Mouse (Mus musculus): ENCODE results near the gene Zfhx3.

Zfhx3 gene

DNA sequence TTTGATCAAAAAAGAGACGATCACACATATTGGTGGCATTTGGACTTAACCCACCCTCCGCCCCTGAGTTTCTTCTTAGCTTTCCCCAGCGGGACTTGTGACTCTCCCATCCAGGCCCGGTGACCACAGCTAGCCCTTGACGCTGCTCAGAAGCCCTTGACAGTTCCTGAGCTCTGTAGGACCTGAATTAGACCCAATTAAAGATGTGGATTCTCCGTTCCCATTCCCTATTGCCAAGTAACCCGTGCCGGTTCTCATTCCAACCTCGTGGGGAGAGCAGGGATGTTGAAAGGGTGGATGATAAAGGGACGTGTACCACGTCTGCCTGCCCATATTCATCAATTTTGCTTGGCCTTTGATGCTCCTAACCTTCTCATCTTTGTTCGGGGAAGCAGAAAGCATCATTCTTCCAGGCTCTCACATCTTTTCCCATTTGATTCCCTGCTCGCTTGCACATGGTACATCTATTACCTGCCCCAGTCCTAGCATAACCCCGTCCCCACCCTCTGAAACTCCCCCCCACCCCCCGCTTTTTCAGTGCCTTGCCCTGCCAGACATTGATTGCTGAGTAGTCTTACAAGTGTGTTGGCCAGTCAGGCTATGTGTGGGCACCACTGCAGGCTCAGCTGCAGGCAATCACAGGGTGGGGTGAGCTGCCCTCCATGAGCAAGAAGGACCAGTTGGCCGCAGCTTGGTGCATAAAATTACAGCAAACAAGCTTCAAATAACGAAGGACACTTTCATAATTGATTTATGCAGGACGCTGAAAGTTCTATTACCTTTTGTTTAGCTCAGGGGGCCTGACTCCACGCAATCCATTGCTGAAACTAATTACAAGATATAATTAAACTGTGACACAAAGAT lies 525.0 kb downstream of the Zfhx3 start:
- no peak for DNase-seq

DNA sequence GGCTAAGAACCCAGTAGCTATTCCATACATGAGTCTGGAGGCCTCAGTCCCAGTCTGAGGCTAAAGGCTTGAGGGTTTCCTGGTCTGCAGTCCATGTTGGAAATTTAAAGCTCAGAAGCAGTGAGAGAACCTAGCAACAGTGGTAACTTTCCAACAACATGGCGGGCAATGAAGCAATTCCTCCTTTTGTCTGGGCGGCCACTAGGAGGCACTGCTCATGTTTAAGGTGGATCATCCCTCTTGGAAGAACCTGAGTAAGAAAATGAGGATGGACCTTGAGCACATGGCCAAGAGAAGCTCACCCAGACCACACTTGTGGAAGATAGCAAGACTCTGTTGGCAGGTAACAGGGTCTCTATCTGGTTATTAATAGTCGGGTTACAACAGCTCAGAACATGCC lies 527.8 kb downstream of the Zfhx3 start:
- DNase-seq = no peak

DNA sequence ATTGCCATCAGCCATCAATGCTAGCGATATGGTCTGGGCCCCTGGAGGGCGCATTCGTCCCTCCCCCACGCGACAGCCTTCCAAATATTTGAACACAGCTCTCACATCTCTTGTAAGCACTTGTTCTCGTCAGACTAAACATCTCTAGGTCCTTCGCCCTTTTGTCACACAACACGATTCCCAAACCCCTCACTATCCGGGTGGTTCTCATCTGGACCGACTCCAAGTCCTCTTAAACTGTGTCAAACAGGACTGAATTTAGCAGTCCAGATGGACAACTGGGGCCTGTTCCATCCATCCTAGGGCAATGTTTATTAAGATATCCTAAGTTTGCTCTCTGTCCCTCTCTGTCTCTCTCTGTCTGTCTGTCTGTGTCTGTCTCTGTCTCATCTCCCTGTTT lies 532.1 kb downstream of the Zfhx3 start:
- no peak for DNase-seq

DNA sequence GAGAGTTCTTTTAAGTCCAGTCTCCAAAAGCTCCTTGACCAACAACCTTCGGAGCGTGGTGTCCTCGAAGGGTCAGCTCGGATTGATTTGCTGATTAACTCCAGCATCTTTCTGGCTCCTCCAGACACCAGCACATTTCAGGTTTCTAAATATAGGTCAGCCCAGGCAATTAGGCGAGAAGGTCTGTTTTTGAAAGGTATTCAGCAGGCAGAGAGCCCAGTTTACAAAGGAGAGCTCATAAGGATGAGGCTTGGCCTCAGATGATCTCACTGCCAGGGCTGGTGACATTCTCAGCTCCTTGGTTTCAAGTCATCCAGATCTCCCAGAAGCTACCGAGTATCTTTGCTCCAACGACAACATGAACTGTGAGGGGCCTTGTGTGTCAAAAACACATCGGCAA lies 535.7 kb downstream of the Zfhx3 start:
- DNase-seq = no peak

DNA sequence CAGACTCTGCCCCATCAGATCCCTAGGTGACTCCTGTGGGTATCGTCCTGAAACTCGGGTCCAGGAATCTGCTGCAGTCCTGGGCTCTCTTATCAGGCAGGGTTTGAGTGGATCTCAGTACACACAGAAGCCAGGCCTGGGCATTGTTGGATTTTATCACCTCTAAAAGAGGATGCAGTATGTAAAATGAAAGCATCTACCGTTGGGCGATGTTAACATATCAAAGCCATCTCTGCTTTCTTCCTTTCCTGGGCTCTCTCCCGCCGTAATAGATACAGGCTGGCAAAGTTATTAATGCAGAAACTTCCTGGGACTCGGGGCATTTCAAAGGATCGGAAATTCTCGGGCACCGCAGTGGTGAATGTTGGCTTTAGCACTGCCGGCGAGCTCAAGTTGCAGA lies 537.7 kb downstream of the Zfhx3 start:
- no peak for DNase-seq

DNA sequence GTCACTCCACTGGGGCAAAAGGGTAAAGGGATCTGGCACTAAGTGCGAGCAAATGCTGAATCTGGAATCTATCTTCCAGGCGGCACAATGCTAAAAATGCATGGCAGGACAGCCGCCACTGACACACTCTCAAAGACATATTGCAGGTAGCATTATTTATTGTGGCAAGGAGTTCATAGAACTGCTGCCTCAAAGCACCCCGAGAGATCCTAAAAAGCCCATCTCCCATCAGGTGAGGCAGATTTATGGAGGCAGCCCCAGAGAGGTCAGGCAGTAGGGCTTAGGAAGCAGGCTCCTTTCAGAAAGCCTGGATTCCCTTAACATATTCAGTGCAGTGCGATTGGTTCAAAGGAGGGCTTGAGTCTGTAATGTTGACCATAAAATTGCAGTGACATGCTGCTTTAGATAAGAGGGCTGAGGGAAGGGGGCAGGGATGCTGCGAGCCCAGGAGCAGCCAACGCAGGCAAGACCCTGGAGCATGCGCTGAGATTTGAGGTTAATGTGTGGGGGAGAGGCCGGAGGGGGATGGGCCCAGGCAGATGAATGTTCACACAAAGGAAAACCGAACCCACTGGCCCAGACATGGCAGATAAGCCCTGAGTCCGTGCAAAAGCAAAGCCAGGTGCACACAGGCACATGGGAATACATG lies 538.8 kb downstream of the Zfhx3 start:
- DNase-seq = no peak

DNA sequence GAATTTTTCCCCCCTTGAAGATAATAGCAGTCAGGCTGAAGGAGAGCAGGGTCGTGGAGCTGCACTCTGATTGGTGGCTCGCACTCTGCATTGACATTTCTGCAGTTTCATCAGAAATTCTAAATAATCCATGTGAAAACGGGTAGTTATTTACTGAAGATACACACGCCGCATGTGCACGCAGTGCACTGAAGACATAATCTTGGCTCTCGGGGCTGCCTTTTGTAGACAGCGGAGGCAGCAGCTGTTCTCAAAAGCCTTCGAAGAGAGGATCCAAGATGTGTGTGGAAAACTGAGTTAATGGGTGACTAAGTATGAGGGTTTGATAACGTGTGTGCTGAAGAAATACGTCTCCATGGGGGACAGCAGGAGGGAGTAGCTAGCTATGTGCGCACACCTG lies 553.7 kb downstream of the Zfhx3 start:
- peak; percentile 4 for DNase-seq

DNA sequence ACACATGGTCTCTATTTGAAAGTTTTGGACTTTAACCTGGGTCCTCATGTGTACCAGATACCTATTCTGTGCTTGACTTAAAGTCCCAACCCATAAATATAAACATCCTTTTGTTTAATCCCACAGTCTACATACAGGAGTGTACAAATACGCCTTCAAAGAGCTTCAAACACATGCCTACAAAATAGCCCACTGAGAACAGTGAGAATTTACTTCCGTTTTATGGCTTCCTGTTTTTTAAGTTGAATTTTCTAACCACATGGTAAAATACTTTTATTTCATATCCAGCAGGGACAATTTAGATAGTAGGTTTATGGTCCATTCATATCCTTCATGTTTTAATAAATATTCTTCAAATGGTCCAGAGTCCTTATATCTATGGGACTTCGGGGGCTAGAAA lies 564.3 kb downstream of the Zfhx3 start:
- no peak for DNase-seq

DNA sequence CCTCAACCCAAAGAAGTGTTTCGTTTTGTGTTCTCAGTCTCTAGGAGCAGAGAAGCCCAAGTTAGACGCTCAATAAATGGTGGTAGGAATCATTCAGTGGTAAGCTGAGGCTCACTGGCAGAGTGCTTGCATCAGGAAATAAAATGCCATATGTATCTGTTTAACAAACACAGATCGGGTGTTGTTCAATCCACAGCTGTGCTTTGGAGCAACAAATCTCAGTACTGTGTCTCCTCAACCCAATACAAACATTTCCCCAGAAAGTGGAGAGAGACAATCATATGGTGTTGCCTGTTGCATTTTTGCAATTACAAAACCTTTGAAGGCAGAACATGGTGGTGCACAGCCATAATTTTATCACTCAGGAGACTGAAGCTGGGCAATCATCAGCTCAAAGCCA lies 565.3 kb downstream of the Zfhx3 start:
- no peak for DNase-seq

DNA sequence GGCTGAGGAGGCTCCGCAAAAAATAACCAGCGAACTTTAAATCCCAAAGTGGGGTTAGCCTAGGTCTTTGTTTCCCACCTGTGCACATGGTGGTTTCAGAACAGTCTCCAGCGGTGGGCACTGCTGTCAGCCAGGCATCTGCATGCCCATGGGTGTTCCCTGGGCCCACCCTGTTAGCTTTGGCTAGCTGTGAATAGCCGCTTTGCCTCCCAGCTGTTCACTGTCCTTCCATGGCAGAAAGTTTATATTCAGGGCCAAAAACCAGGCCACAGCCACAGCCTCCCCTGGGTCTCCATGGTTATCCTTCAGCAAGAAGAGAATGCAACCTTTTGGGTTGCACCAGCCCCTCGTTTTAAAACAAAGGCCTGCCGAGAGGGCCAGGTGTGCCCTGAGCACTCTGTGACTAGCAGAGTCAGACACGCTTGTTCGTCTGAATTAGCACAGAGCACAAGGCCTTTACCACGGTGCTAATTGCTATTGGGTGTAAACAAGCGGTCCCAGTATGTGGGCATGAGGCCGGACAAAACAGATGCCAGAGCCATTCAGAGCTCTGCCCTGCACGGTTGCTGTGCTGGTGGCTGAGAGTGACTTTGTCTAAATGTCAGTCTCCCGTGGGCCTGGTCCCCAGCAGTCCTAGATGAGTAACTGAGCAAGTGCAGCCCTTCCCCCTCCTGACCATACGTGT lies 568.3 kb downstream of the Zfhx3 start:
- DNase-seq = no peak

DNA sequence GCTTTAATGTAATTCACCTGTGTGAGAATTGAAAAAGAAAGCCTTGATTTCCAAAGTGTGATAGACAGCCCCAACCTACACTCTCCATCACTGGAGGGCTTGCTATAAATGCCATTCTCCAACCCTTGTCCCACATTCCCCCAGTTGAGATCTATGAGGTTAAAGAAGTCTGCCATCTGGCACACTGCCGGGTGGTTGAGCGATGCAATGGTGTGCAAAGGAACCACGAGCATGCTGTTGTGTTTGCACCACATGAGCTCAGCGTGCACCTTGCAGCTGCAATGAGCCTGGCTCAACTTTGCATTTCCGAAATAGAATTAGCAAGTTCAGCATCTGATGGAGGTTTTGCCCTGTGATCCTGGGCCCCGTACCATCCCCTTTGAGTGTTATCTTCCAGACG lies 575.7 kb downstream of the Zfhx3 start:
- DNase-seq = no peak

DNA sequence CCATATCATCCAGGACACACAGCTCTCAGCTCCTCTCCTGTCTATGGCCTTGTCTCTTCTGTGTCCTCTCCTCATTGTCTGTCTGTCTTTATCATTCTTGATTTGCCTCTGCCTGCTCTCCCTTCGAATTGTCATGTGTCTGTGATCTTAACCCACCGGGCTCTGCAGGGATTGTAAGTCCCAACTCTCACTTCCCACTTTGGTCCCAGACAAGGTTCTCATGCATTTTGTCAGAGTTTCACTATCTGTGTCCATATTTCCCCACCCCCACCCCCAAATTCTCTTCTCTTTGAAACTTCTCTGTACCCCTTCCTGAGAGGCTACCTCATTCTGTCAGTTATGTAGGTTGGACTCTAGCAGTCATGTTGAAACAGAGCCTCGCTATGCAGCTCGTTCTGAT lies 579.6 kb downstream of the Zfhx3 start:
- no peak for DNase-seq

DNA sequence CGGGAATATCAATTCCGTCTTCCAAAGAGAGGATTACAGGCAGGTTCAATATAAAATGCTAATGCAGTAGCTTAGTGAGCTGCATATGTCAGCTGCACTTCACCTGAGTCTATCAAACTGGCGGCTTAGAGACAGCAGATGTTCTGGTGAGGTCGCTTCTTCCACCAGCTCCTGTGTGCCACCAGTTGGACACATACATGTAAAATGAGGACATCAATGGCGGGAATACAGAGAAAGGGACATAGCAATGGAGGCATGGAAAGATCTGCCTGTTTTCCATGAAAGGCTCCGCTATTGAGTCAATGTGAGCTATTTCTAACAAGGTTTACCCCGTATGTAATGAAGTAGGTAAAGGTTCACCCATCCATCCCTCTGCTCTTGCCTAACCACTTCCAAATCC lies 587.0 kb downstream of the Zfhx3 start:
- DNase-seq = no peak

DNA sequence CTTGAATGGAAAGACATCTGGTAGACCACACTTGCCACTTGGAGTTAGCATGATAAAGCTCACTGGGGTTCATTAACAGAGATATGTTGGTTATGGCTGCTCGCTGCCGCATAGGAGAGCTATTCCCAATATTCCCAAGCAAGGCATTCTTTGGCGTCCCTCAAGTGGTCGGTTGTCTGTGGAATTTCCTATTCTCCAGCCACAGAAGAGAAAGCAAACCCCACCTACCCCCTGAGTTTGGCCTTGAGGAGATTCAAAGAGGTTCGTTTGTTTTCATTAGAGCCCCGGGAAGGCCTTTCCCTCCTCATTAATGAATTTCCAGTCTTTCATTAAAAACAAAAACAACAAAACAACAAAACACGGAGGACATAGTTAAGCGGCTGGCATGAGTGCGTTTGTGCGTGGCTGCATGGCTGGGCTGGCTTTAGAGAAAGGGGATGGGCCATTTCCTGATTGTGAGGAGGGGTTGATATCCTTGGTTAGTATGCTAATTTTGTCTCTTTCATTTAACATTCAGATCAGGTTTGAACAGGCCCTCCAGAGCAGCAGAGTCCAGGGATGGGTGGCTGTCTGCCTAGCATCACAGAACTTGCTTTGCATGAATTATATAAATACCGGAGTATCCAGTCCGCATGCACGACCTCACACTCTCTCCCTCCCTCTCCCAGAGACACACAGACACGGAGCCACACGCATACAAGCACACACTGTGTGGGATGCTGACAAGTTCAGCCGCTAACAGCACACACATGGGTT lies 592.9 kb downstream of the Zfhx3 start:
- no peak for DNase-seq

DNA sequence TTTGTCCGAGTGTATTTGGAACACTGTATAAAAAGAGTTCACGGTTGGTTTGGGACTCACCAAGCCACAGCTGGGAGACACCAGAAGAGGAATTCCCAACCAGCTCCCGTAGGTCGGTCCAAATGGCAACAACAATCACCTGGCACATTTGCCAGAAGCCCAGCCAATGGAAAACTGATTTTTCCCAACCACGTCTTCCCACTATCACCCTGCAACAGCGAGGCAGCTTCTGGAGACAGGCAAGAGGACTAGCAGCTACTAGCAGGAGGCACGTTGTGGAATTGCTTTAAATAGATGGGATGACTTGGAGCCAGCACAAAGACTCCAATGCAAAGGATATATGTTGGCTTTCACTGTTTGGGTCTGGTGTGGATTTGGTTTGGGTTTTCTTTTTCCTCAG lies 593.7 kb downstream of the Zfhx3 start:
- peak; percentile 46 for DNase-seq

DNA sequence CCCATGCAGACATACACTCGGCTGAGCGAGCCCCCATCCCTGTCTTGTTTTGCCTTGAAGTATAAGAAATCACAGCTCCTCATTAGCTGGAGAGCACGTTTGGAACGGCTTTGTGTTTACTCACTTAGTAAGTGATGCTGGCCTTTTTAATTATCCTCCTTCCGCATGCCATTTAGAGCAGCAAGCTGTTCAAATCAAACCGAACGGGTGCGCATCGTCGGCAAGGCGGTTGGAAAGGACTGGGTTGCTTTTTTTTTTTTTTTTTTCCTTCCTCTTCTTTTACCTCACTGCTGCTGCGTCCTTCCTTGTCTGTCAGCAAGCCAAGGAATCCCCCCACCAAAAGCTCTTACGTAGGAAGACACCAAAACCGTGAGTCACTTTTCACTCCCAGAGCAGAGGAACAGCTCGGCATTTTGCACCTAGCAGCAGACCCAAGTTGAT lies 594.5 kb downstream of the Zfhx3 start:
- DNase-seq = peak; percentile 28

DNA sequence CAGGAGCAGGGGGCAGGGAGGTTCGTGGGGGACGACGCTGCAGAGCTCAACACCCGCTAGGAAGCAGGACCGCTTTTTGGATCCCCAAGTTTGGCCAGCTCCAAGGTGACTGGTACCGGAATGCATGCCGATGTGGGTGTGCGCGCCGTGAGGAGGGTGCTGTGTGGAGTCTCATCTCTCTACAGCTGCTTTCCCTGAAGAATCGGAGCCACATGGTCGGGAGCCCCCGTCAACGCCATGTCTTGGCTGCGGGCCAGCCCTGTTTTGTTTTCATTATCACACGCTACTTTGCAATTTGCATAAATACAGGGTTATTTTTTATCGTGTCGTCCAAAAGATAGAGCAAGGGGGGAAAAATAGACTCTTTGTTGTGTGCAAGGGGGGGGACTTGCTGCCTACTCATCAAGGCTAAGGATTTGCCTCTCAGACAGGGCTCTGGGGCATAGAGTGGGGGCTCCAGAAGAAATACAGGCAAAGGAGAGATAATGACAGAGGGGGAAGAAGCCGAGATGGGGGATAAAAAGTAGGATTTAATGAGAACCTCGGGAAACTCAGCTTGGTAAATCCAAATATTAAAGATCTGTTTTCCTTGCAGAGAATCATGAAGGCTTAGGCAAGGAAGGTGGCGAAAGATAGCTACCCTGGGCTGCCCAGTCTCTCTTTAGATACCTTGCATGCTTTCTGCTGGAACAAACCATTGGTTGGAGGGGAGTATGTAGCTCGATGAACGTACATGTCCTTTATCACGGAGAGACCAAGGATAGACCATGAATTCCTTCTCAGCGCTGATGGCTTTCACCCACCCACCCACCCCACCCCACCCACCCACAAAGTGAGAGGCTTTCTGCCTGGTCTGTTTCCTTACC lies 595.5 kb downstream of the Zfhx3 start:
- DNase-seq = peak; percentile 13

DNA sequence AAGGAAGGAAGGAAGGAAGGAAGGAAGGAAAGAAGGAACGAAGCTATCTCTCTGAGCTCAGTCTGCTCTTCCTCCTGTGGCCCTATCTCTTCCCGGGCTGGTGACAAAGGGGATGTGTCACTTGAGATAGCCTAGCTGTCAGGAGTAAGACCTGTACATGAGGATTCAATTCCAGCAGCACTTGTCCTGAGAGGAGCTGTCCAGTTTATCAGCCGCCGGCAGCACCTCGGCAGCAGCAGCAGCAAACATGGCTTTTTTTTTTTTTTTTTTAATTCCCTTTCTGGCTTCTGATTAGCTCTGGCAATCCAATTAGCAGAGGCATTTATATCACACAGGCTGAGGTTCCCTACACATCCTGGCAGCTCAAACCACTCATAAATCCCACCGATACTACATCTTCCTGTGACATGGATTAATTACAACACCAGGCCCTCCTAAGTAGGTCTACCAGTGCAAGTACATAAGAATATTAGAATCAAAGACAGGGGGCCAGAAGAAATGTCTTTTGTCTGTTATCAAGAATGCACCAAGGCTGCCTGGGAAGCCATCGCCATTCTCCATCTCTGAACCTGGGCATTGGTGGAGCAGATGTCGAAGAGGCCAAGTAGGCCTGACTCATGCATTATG lies 596.6 kb downstream of the Zfhx3 start:
- DNase-seq = no peak

DNA sequence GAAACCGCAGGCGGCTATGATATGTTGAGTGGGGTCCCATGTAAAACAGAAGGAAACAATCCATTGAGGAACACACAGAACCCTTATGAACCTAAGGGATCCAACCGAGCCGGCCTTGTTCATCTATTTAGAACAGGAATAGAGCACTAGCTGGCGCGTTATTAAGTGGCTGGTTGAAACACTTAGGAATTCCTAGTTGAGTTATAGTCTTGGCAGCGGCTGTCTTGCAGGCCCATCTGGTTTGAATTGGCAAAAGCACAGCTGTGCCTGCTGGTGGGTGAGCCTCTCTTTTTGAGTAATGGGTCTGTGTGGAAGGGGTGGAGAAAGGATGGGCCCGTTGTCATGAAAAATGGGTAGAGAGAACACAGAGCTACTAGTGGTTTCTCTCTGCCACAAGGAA lies 610.1 kb downstream of the Zfhx3 start:
- DNase-seq = no peak

DNA sequence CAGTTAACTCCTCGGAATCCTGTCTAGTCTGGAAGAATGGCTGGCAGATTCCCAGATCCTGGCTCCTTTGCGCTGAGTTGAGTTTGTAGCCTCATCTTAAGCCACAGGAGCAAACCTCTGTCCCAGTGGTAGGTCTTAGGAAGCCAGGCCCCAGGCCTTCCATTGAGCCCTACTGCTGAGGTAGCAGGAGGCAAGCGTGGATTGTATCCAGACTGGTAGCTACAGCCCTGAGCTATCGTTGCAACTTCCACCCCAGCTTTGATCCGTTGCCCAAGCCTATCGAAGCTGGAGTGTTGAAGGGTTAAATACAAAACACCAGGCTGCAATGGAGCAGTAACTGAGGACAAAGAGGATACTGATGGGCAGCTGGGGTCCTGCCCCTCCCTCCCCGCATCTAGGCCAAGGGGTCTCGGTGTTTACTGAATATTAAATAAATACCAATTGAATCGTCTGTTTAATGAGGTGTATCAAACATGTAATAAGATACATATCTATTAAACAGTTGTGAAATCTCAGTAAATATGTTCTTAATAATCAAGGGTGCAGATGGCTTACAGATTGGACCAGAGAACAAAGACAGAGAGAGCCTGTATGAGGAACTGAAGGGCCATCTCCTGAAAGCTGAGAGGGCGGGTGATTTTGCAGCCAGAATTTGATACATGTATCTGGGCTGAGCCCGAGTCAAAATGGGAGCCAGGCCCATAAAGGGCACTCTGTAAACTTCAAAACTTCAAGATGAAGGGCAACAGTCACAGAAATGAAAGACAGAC lies 611.5 kb downstream of the Zfhx3 start:
- DNase-seq = no peak
